Mouse (Mus musculus): ENCODE data around the gene Adgrf3. TPM values are rescaled to one million over a fixed set of nuclear protein-coding genes. Genes with fewer than 3 reads are reported as not detected.

Adgrf3 gene
- total RNA-seq (2014; fragmentation: Nextera tagmentation) (1.1 and 1.3 TPM in 2 replicates), total RNA-seq (2017) (0.11 and 0.23 TPM in 2 replicates), polyA plus RNA-seq (2012) (0.02 and 0.03 TPM in 2 replicates)

GRCm38 (mm10) chr5:30205493-30205892, at the start of gene Adgrf3:
Gene Adgrf3 (minus strand): TSS chr5:30205722.
- peaks cover 15% of the 10 kb centered on the region for H3K4me1 ChIP-seq (ENCODE audit: insufficient read depth, low read depth, low read length)
- no peaks in the 10 kb centered on the region for H3K9me3 ChIP-seq (replicated peaks)
- TF ChIP-seq POLR2AphosphoS5 (IDR thresholded peaks at IDR 0.05; ENCODE audit: insufficient replicate concordance, low read depth, low read length) (no peak), GATA1 (IDR thresholded peaks at IDR 0.05; ENCODE audit: borderline replicate concordance, low read length) (no peak), TAL1 (conservative IDR thresholded peaks at IDR 0.05; ENCODE audit: low read depth, low read length) (no peak), CTCF (IDR thresholded peaks at IDR 0.05; ENCODE audit: low read depth, low read length) (no peak), GATA2 (IDR thresholded peaks at IDR 0.05; ENCODE audit: borderline replicate concordance, low read depth, low read length) (no peak)
- no peak for DNase-seq (ENCODE audit: low spot score)
- peaks cover 20% of the 10 kb centered on the region for H3K27me3 ChIP-seq (ENCODE audit: insufficient read depth, low read length)
- no peak for ATAC-seq (ENCODE audit: extremely low read depth, insufficient number of reproducible peaks, low FRiP score, poor library complexity, severe bottlenecking)
- H3K36me3 ChIP-seq (replicated peaks) = no peaks in the 10 kb centered on the region
- no peak within 1 kb of the TSS for H3K4me3 ChIP-seq (ENCODE audit: low read depth, low read length)

- Histone ChIP-seq H3K4me3 (ENCODE audit: low read depth, low read length) (no peak overlapping the region), H3K27me3 (ENCODE audit: insufficient read depth, low read length) (no peaks in the 10 kb centered on the region), H3K9me3 (replicated peaks) (peaks cover 3% of the 10 kb centered on the region), H3K36me3 (replicated peaks) (peaks cover 63% of the 10 kb centered on the region), H3K4me1 (ENCODE audit: insufficient read depth, low read depth, low read length) (peaks cover 18% of the 10 kb centered on the region; the same call in 1 of the 2 replicates)
- ATAC-seq (ENCODE audit: extremely low read depth, insufficient number of reproducible peaks, low FRiP score, poor library complexity, severe bottlenecking) = no peak
- DNase-seq (ENCODE audit: low spot score) = no peak
- peak; percentile 27; the same call in 1 of the 2 replicates for TF ChIP-seq CTCF (IDR thresholded peaks at IDR 0.05; ENCODE audit: low read depth, low read length)
- no peak for TF ChIP-seq GATA2 (IDR thresholded peaks at IDR 0.05; ENCODE audit: borderline replicate concordance, low read depth, low read length)
Observed at GRCm38 (mm10) chr5:30247666-30248065, 42.1 kb upstream of the Adgrf3 start.

- DNase-seq (ENCODE audit: low spot score) (no peak), ATAC-seq (ENCODE audit: extremely low read depth, insufficient number of reproducible peaks, low FRiP score, poor library complexity, severe bottlenecking) (no peak)
- H3K27me3 ChIP-seq (ENCODE audit: insufficient read depth, low read length) = no peaks in the 10 kb centered on the region
- TF ChIP-seq TAL1 (conservative IDR thresholded peaks at IDR 0.05; ENCODE audit: low read depth, low read length) (no peak), POLR2AphosphoS5 (IDR thresholded peaks at IDR 0.05; ENCODE audit: insufficient replicate concordance, low read depth, low read length) (no peak), CTCF (IDR thresholded peaks at IDR 0.05; ENCODE audit: low read depth, low read length) (no peak), GATA2 (IDR thresholded peaks at IDR 0.05; ENCODE audit: borderline replicate concordance, low read depth, low read length) (no peak), GATA1 (IDR thresholded peaks at IDR 0.05; ENCODE audit: borderline replicate concordance, low read length) (no peak)
- H3K9me3 ChIP-seq (replicated peaks) = no peaks in the 10 kb centered on the region
- peaks cover 18% of the 10 kb centered on the region; the same call in 1 of the 2 replicates for H3K4me1 ChIP-seq (ENCODE audit: insufficient read depth, low read depth, low read length)
- H3K36me3 ChIP-seq (replicated peaks) = peaks cover 60% of the 10 kb centered on the region
- no peak overlapping the region for H3K4me3 ChIP-seq (ENCODE audit: low read depth, low read length)
Observed at GRCm38 (mm10) chr5:30245861-30246416, 40.4 kb upstream of the Adgrf3 start.

- ATAC-seq (ENCODE audit: extremely low read depth, insufficient number of reproducible peaks, low FRiP score, poor library complexity, severe bottlenecking) (no peak), DNase-seq (ENCODE audit: low spot score) (no peak)
- Histone ChIP-seq H3K4me3 (ENCODE audit: low read depth, low read length) (no peak overlapping the region), H3K9me3 (replicated peaks) (no peaks in the 10 kb centered on the region), H3K4me1 (ENCODE audit: insufficient read depth, low read depth, low read length) (peaks cover 33% of the 10 kb centered on the region), H3K27me3 (ENCODE audit: insufficient read depth, low read length) (no peaks in the 10 kb centered on the region), H3K36me3 (replicated peaks) (peaks cover 57% of the 10 kb centered on the region)
- peak; percentile 54 for TF ChIP-seq CTCF (IDR thresholded peaks at IDR 0.05; ENCODE audit: low read depth, low read length)
- no peak for TF ChIP-seq POLR2AphosphoS5 (IDR thresholded peaks at IDR 0.05; ENCODE audit: insufficient replicate concordance, low read depth, low read length)
Observed at GRCm38 (mm10) chr5:30243741-30244140, 38.2 kb upstream of the Adgrf3 start.

GRCm38 (mm10) chr5:30242410-30242809, 36.9 kb upstream of the Adgrf3 start:
- Histone ChIP-seq H3K9me3 (replicated peaks) (no peaks in the 10 kb centered on the region), H3K4me1 (ENCODE audit: insufficient read depth, low read depth, low read length) (peaks cover 43% of the 10 kb centered on the region), H3K36me3 (replicated peaks) (peaks cover 61% of the 10 kb centered on the region), H3K4me3 (ENCODE audit: low read depth, low read length) (no peak overlapping the region), H3K27me3 (ENCODE audit: insufficient read depth, low read length) (no peaks in the 10 kb centered on the region)
- TF ChIP-seq GATA2 (IDR thresholded peaks at IDR 0.05; ENCODE audit: borderline replicate concordance, low read depth, low read length) (no peak), TAL1 (conservative IDR thresholded peaks at IDR 0.05; ENCODE audit: low read depth, low read length) (no peak), CTCF (IDR thresholded peaks at IDR 0.05; ENCODE audit: low read depth, low read length) (no peak), POLR2AphosphoS5 (IDR thresholded peaks at IDR 0.05; ENCODE audit: insufficient replicate concordance, low read depth, low read length) (no peak), GATA1 (IDR thresholded peaks at IDR 0.05; ENCODE audit: borderline replicate concordance, low read length) (no peak)
- ATAC-seq (ENCODE audit: extremely low read depth, insufficient number of reproducible peaks, low FRiP score, poor library complexity, severe bottlenecking) (no peak), DNase-seq (ENCODE audit: low spot score) (no peak)

- DNase-seq (ENCODE audit: low spot score) (no peak), ATAC-seq (ENCODE audit: extremely low read depth, insufficient number of reproducible peaks, low FRiP score, poor library complexity, severe bottlenecking) (no peak)
- Histone ChIP-seq H3K36me3 (replicated peaks) (peaks cover 57% of the 10 kb centered on the region), H3K9me3 (replicated peaks) (no peaks in the 10 kb centered on the region), H3K4me1 (ENCODE audit: insufficient read depth, low read depth, low read length) (peaks cover 51% of the 10 kb centered on the region), H3K4me3 (ENCODE audit: low read depth, low read length) (no peak overlapping the region), H3K27me3 (ENCODE audit: insufficient read depth, low read length) (no peaks in the 10 kb centered on the region)
- TF ChIP-seq GATA2 (IDR thresholded peaks at IDR 0.05; ENCODE audit: borderline replicate concordance, low read depth, low read length) = no peak
Observed at GRCm38 (mm10) chr5:30240552-30240951, 35.0 kb upstream of the Adgrf3 start.

GRCm38 (mm10) chr5:30238533-30238932, 33.0 kb upstream of the Adgrf3 start:
- Histone ChIP-seq H3K27me3 (ENCODE audit: insufficient read depth, low read length) (no peaks in the 10 kb centered on the region), H3K4me3 (ENCODE audit: low read depth, low read length) (no peak overlapping the region), H3K4me1 (ENCODE audit: insufficient read depth, low read depth, low read length) (peaks cover 54% of the 10 kb centered on the region), H3K36me3 (replicated peaks) (peaks cover 44% of the 10 kb centered on the region), H3K9me3 (replicated peaks) (no peaks in the 10 kb centered on the region)
- no peak for TF ChIP-seq GATA1 (IDR thresholded peaks at IDR 0.05; ENCODE audit: borderline replicate concordance, low read length)
- no peak for TF ChIP-seq GATA2 (IDR thresholded peaks at IDR 0.05; ENCODE audit: borderline replicate concordance, low read depth, low read length)
- TF ChIP-seq TAL1 (conservative IDR thresholded peaks at IDR 0.05; ENCODE audit: low read depth, low read length) = no peak
- no peak for TF ChIP-seq CTCF (IDR thresholded peaks at IDR 0.05; ENCODE audit: low read depth, low read length)
- no peak for TF ChIP-seq POLR2AphosphoS5 (IDR thresholded peaks at IDR 0.05; ENCODE audit: insufficient replicate concordance, low read depth, low read length)
- DNase-seq (ENCODE audit: low spot score) (no peak), ATAC-seq (ENCODE audit: extremely low read depth, insufficient number of reproducible peaks, low FRiP score, poor library complexity, severe bottlenecking) (no peak)

Measured in G1E (cell line).